Mouse (Mus musculus) induced T-regulatory cell, adult 2 months (primary cell): ENCODE data around the gene Dynlt1f.
"Not testable (repeated sequence)": the region's sequence is repeated elsewhere in the genome, so short reads cannot be mapped to it uniquely, and the experiment has no call there.

Source experiments
- DNase-seq: peaks from one replicate; pipeline ENCODE4 v3.0.0-alpha.2; 2012; ENCODE audit warnings: low read depth

The Dynlt1f gene

GRCm38 (mm10) chr17:6661093-6661816 is 5.6 kb upstream of the Dynlt1f start:
- DNase-seq: peak; percentile 59

- DNase-seq: peak; percentile 16
Observed at GRCm38 (mm10) chr17:6660589-6660988, 4.9 kb upstream of the Dynlt1f start.

GRCm38 (mm10) chr17:6658801-6659200 is 3.1 kb upstream of the Dynlt1f start, which contains the start of gene Sytl3:
Sytl3 (plus strand) TSS chr17:6659093.
- DNase-seq: not testable (repeated sequence)

- not testable (repeated sequence) for DNase-seq
Observed at GRCm38 (mm10) chr17:6656471-6656870, 771 bp upstream of the Dynlt1f start.

GRCm38 (mm10) chr17:6655087-6655511 is 601 bp downstream of the Dynlt1f start:
- peak; percentile 83 for DNase-seq

GRCm38 (mm10) chr17:6653341-6653946 is 2.3 kb downstream of the Dynlt1f start:
- not testable (repeated sequence) for DNase-seq

GRCm38 (mm10) chr17:6650904-6651565 is 4.7 kb downstream of the Dynlt1f start:
- not testable (repeated sequence) for DNase-seq

- not testable (repeated sequence) for DNase-seq
Observed at GRCm38 (mm10) chr17:6647452-6647851, 8.2 kb downstream of the Dynlt1f start.

- DNase-seq: not testable (repeated sequence)
Observed at GRCm38 (mm10) chr17:6646841-6647240, 8.9 kb downstream of the Dynlt1f start.

- not testable (repeated sequence) for DNase-seq
Observed at GRCm38 (mm10) chr17:6645668-6646067, 10.0 kb downstream of the Dynlt1f start.

- not testable (repeated sequence) for DNase-seq
Observed at GRCm38 (mm10) chr17:6644673-6645072, 11.0 kb downstream of the Dynlt1f start.

GRCm38 (mm10) chr17:6644210-6644609 is 11.5 kb downstream of the Dynlt1f start:
- DNase-seq: not testable (repeated sequence)

GRCm38 (mm10) chr17:6640771-6641429 is 14.8 kb downstream of the Dynlt1f start:
- DNase-seq: peak; percentile 11

- DNase-seq: peak; percentile 12
Observed at GRCm38 (mm10) chr17:6640044-6640637, 15.6 kb downstream of the Dynlt1f start.

GRCm38 (mm10) chr17:6639486-6639885 is 16.2 kb downstream of the Dynlt1f start:
- not testable (repeated sequence) for DNase-seq

- DNase-seq: not testable (repeated sequence)
Observed at GRCm38 (mm10) chr17:6638444-6638843, 17.3 kb downstream of the Dynlt1f start.

- not testable (repeated sequence) for DNase-seq
Observed at GRCm38 (mm10) chr17:6637434-6637833, 18.3 kb downstream of the Dynlt1f start.

GRCm38 (mm10) chr17:6636861-6637260 is 18.8 kb downstream of the Dynlt1f start:
- no peak for DNase-seq

- DNase-seq: not testable (repeated sequence)
Observed at GRCm38 (mm10) chr17:6635781-6636180, 19.9 kb downstream of the Dynlt1f start.

- DNase-seq: not testable (repeated sequence)
Observed at GRCm38 (mm10) chr17:6632850-6633249, 22.9 kb downstream of the Dynlt1f start.

GRCm38 (mm10) chr17:6630398-6630797 is 25.3 kb downstream of the Dynlt1f start:
- DNase-seq: not testable (repeated sequence)
